Mouse (Mus musculus) heart, embryonic 11.5 days (tissue): Measurements from ENCODE around the gene Cdkal1. TPM values are rescaled to one million over a fixed set of nuclear protein-coding genes. Genes with fewer than 3 reads are reported as not detected.

ENCODE experiments used
- ATAC-seq: fragments of 200-750 bp; cut with Nextera tagmentation; replicated peaks from 2 replicates; pipeline ENCODE4 v1.8.0; 2017; ENCODE audit warnings: moderate library complexity; ENCODE audit not compliant: insufficient number of reproducible peaks, low FRiP score, low TSS enrichment
- H3K27ac ChIP-seq: fragments of 300-500 bp; sonication (generic); 2 replicates; pipeline ENCODE4 v1.5.1; 2014; ENCODE audit warnings: mild to moderate bottlenecking, low read depth, low read length
- H3K27me3 ChIP-seq: fragments of 300-500 bp; sonication (generic); 2 replicates; pipeline ENCODE4 v1.6.1; 2014; ENCODE audit warnings: mild to moderate bottlenecking, low read length, mixed read lengths; ENCODE audit not compliant: control insufficient read depth, insufficient read depth
- H3K36me3 ChIP-seq: fragments of 300-500 bp; sonication (generic); 2 replicates; pipeline ENCODE4 v1.6.1; 2014; ENCODE audit warnings: mild to moderate bottlenecking, low read length, moderate library complexity, mixed read lengths; ENCODE audit not compliant: control insufficient read depth, insufficient read depth
- H3K4me1 ChIP-seq: fragments of 300-500 bp; sonication (generic); 2 replicates; pipeline ENCODE4 v1.6.1; 2014; ENCODE audit warnings: low read length; ENCODE audit not compliant: control insufficient read depth, insufficient read depth
- H3K4me2 ChIP-seq: fragments of 300-500 bp; sonication (generic); 2 replicates; pipeline ENCODE4 v1.6.1; 2014; ENCODE audit warnings: mild to moderate bottlenecking, moderate library complexity
- H3K4me3 ChIP-seq: fragments of 300-500 bp; sonication (generic); 2 replicates; pipeline ENCODE4 v1.5.1; 2014; ENCODE audit warnings: low read depth, low read length
- H3K9ac ChIP-seq: fragments of 300-500 bp; sonication (generic); 2 replicates; pipeline ENCODE4 v1.6.1; 2014; ENCODE audit warnings: mild to moderate bottlenecking, low read depth, low read length, moderate library complexity
- H3K9me3 ChIP-seq: fragments of 300-500 bp; sonication (generic); replicated peaks from 2 replicates; pipeline ENCODE4 v1.6.1; 2016; ENCODE audit warnings: low read length; ENCODE audit not compliant: control insufficient read depth
- WGBS: fragments of 180-500 bp; shearing (Covaris S2); extraction: QIAGEN DNeasy Blood & Tissue Kit; methylation state at CpG from one replicate; pipeline ENCODE4 v1.1.7; 2014; ENCODE audit not compliant: insufficient replicate concordance; 5-methylcytosine and 5-hydroxymethylcytosine counted together
- polyA plus RNA-seq: library from polyadenylated mRNA; unstranded; fragments of >200 nt; fragmentation: Nextera tagmentation; extraction: Ambion mirVana; gene quantifications from 2 replicates; pipeline ENCODE4 v1.2.1, GENCODE M21; 2014

Gene Cdkal1
- polyA plus RNA-seq, 1 experiment from 2014 or later = 25.2 TPM

DNA sequence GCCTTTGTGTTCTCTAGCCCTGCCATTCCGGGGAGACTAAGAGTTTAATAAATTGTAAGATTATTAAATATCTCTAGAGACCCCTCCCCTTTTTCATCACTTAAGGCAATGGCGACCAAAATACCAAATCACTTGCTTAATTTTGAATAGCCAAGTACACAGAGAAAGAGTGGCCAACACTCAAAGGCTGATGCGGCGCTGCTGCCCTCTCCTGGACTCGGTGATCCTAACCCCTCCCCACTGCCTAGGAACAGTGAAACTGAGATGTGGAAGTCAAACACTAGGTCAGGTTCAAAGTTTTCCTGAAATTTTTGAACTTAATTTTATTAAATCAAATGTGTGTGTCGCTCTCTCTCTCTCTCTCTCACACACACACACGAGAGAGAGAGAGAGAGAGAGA, 251.2 kb downstream of the Cdkal1 start:
- WGBS = 31% methylated on average over 6 of the region's 7 CpGs
- no peak overlapping the region for H3K27ac ChIP-seq
- ATAC-seq = no peak

DNA sequence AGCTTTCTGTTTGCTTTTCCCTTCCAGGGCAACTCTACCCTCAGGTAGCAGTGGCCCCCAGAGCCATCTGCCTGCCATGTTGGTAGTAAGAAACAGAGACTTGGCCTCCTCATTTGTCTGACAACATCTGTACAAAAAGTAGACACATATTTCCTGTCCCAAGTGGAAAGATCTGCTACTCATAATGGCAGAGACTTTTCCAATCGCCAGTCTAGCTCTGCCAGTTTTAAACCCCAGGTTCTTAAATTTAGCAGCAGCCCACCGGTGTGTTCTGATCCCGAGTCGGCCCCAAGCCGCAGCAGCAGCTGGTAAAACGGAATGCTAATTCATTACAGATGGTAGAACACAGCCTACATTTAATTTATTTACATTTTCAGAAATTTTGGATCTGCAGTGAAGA, 251.9 kb downstream of the Cdkal1 start:
- no peaks in the 10 kb centered on the region for H3K27me3 ChIP-seq
- no peaks in the 10 kb centered on the region for H3K9me3 ChIP-seq
- no peak overlapping the region for H3K4me3 ChIP-seq
- no peaks in the 10 kb centered on the region for H3K4me1 ChIP-seq
- H3K27ac ChIP-seq = no peak overlapping the region
- no peaks in the 10 kb centered on the region for H3K36me3 ChIP-seq
- WGBS = 84% methylated on average over 6 of the region's 6 CpGs
- no peak overlapping the region for H3K9ac ChIP-seq
- H3K4me2 ChIP-seq = no peak overlapping the region
- no peak for ATAC-seq

More for the DNA sequence above, 251.2 kb downstream of the Cdkal1 start:
- Histone ChIP-seq H3K4me1 (0 out of 2 replicates have a peak, but pooled peaks cover 3% of the 10 kb centered on the region), H3K4me2 (no peak overlapping the region), H3K9ac (no peak overlapping the region), H3K9me3 (no peaks in the 10 kb centered on the region), H3K27me3 (no peaks in the 10 kb centered on the region), H3K4me3 (no peak overlapping the region), H3K36me3 (no peaks in the 10 kb centered on the region)

GRCm38 (mm10) chr13:29601033-29601432, 254.4 kb downstream of the Cdkal1 start:
- Histone ChIP-seq H3K27ac (no peak overlapping the region), H3K4me3 (no peak overlapping the region), H3K27me3 (no peaks in the 10 kb centered on the region), H3K4me1 (no peaks in the 10 kb centered on the region), H3K9ac (no peak overlapping the region), H3K9me3 (no peaks in the 10 kb centered on the region), H3K36me3 (no peaks in the 10 kb centered on the region), H3K4me2 (no peak overlapping the region)
- ATAC-seq = no peak
- WGBS = 94% methylated on average over 2 of the region's 2 CpGs

DNA sequence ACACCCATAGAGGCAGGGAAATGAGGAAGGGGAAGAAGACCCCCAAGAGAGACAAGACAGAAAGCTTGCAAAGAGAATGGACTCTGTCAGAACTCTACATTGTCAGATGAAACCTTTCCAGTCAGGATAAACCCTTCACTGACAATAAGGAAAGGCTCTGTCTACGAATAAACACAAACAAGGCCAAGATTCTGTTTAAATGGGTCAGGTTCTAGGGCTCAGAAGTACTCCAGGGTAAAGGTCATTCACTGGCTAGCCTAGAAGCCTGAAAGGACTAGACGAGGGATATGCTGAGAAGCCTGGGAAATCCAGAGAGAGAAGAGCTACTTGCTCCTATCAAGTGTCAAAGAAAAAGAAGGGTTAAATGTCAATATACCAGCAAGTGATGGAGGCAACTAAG, 255.8 kb downstream of the Cdkal1 start:
- no peaks in the 10 kb centered on the region for H3K4me1 ChIP-seq
- no peaks in the 10 kb centered on the region for H3K36me3 ChIP-seq
- no peak overlapping the region for H3K4me3 ChIP-seq
- ATAC-seq = no peak
- no peak overlapping the region for H3K4me2 ChIP-seq
- H3K9ac ChIP-seq = no peak overlapping the region
- H3K9me3 ChIP-seq = no peaks in the 10 kb centered on the region
- no peaks in the 10 kb centered on the region for H3K27me3 ChIP-seq
- WGBS = 69% methylated on average over 2 of the region's 2 CpGs
- H3K27ac ChIP-seq = no peak overlapping the region

GRCm38 (mm10) chr13:29596735-29597134, 258.7 kb downstream of the Cdkal1 start:
- ATAC-seq = no peak
- WGBS = 67% methylated on average over 3 of the region's 3 CpGs

GRCm38 (mm10) chr13:29593096-29593495, 262.4 kb downstream of the Cdkal1 start:
- Histone ChIP-seq H3K4me2 (no peak overlapping the region), H3K4me3 (no peak overlapping the region), H3K9me3 (peaks cover 5% of the 10 kb centered on the region; the same call in 1 of the 2 replicates), H3K36me3 (no peaks in the 10 kb centered on the region), H3K27ac (no peak overlapping the region), H3K27me3 (no peaks in the 10 kb centered on the region), H3K4me1 (no peaks in the 10 kb centered on the region), H3K9ac (no peak overlapping the region)
- ATAC-seq = no peak
- 95% methylated on average over 3 of the region's 3 CpGs for WGBS

More at GRCm38 (mm10) chr13:29596735-29597134, 258.7 kb downstream of the Cdkal1 start:
- H3K9me3 ChIP-seq = peaks cover 5% of the 10 kb centered on the region; the same call in 1 of the 2 replicates
- no peak overlapping the region for H3K27ac ChIP-seq
- H3K4me2 ChIP-seq = no peak overlapping the region
- H3K4me3 ChIP-seq = no peak overlapping the region
- H3K27me3 ChIP-seq = no peaks in the 10 kb centered on the region
- H3K9ac ChIP-seq = no peak overlapping the region
- no peaks in the 10 kb centered on the region for H3K36me3 ChIP-seq
- no peaks in the 10 kb centered on the region for H3K4me1 ChIP-seq

GRCm38 (mm10) chr13:29590685-29591084, 264.8 kb downstream of the Cdkal1 start:
- ATAC-seq = no peak
- H3K4me2 ChIP-seq = no peak overlapping the region
- no peaks in the 10 kb centered on the region for H3K27me3 ChIP-seq
- no peaks in the 10 kb centered on the region for H3K4me1 ChIP-seq
- H3K4me3 ChIP-seq = no peak overlapping the region
- H3K27ac ChIP-seq = no peak overlapping the region
- peaks cover 5% of the 10 kb centered on the region; the same call in 1 of the 2 replicates for H3K9me3 ChIP-seq
- no peaks in the 10 kb centered on the region for H3K36me3 ChIP-seq
- H3K9ac ChIP-seq = no peak overlapping the region
- 87% methylated on average over 5 of the region's 5 CpGs for WGBS

- WGBS = 88% methylated on average over 5 of the region's 5 CpGs
- peaks cover 5% of the 10 kb centered on the region; the same call in 1 of the 2 replicates for H3K9me3 ChIP-seq
- no peaks in the 10 kb centered on the region for H3K4me1 ChIP-seq
- H3K27ac ChIP-seq = no peak overlapping the region
- no peak overlapping the region for H3K4me2 ChIP-seq
- no peaks in the 10 kb centered on the region for H3K27me3 ChIP-seq
- H3K4me3 ChIP-seq = no peak overlapping the region
- no peak overlapping the region for H3K9ac ChIP-seq
- ATAC-seq = no peak
- H3K36me3 ChIP-seq = no peaks in the 10 kb centered on the region
Observed at GRCm38 (mm10) chr13:29590164-29590563, 265.3 kb downstream of the Cdkal1 start.

DNA sequence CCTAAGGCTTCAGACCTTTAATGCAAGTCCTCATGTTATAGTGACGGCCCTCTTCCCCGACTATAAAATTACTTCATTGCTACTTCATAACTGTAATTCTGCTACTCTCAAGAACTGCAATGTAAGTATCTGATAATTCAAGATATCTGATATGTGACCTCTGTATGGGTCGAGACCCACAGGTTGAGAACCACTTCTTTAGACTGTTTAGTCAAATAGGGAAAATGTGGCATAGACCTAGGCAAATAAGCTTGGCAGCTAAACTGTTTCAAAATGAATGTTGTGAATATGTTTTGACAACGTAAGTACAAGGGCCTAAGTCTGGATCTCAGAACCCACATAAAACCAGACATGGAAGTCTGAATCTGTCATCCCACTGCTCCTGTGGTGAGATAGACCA, 266.8 kb downstream of the Cdkal1 start:
- 92% methylated on average over 4 of the region's 4 CpGs for WGBS
- H3K4me1 ChIP-seq = no peaks in the 10 kb centered on the region
- no peaks in the 10 kb centered on the region for H3K27me3 ChIP-seq
- H3K36me3 ChIP-seq = no peaks in the 10 kb centered on the region
- no peak overlapping the region for H3K9ac ChIP-seq
- no peak overlapping the region for H3K27ac ChIP-seq
- peaks cover 5% of the 10 kb centered on the region; the same call in 1 of the 2 replicates for H3K9me3 ChIP-seq
- no peak for ATAC-seq
- H3K4me3 ChIP-seq = no peak overlapping the region
- H3K4me2 ChIP-seq = no peak overlapping the region
